Mouse (Mus musculus) CH12.LX (cell line): ENCODE data around the gene Rnf26. TPM values are rescaled to one million over a fixed set of nuclear protein-coding genes. Genes with fewer than 3 reads are reported as not detected.

Experiments
- DNase-seq: peaks from one replicate; pipeline ENCODE4 v3.0.0-alpha.2; 2013; ENCODE audit errors: extremely low read depth
- H3K27ac ChIP-seq: 2 replicates; pipeline ENCODE4 v1.5.1; 2012; ENCODE audit warnings: low read depth, mild to moderate bottlenecking, control low read depth, moderate library complexity; ENCODE audit not compliant: insufficient read depth
- H3K27me3 ChIP-seq: replicated peaks from 2 replicates; pipeline ENCODE3; 2012; ENCODE audit warnings: inconsistent platforms
- H3K36me3 ChIP-seq, 2 experiments: replicated peaks in 1 of 2; 2 replicates each; pipeline versions ENCODE3 to v1.6.1; 2012; ENCODE audit warnings: inconsistent platforms in 1 of 2, low read length in 1 of 2, mild to moderate bottlenecking in 1 of 2, mixed read lengths in 1 of 2, moderate library complexity in 1 of 2; ENCODE audit not compliant: control insufficient read depth in 1 of 2, insufficient read depth in 1 of 2
- H3K4me1 ChIP-seq, 2 experiments: 2 replicates each; pipeline ENCODE4 v1.6.1; 2012; ENCODE audit warnings: inconsistent platforms in 1 of 2, moderate library complexity in 1 of 2; ENCODE audit not compliant: insufficient read depth in 2 of 2, control insufficient read depth in 1 of 2
- H3K4me2 ChIP-seq: 2 replicates; pipeline ENCODE4 v1.6.1; 2012; ENCODE audit warnings: low read depth, mild to moderate bottlenecking, control low read depth; ENCODE audit not compliant: poor library complexity, insufficient read depth, severe bottlenecking
- H3K4me3 ChIP-seq, 3 experiments: fragments of 150-350 bp in 1 of 3; sonication (generic) in 1 of 3; replicated peaks in 1 of 3; 2 replicates each; pipeline versions ENCODE3 to v1.5.1; 2011 to 2012; ENCODE audit warnings: low read depth in 2 of 3, low read length in 2 of 3, mild to moderate bottlenecking in 2 of 3, moderate library complexity in 2 of 3, control low read depth in 1 of 3, improper control_type of control experiment in 1 of 3, inconsistent platforms in 1 of 3, mixed read lengths in 1 of 3; ENCODE audit not compliant: poor library complexity in 1 of 3
- H3K79me2 ChIP-seq: replicated peaks from 2 replicates; pipeline ENCODE4 v1.6.1; 2012; ENCODE audit warnings: mild to moderate bottlenecking, moderate library complexity; ENCODE audit not compliant: control insufficient read depth, poor library complexity, insufficient read depth, severe bottlenecking; ENCODE audit errors: extremely low read depth
- H3K9ac ChIP-seq: 2 replicates; pipeline ENCODE4 v1.6.1; 2012; ENCODE audit warnings: low read depth, mild to moderate bottlenecking, control low read depth, moderate library complexity; ENCODE audit not compliant: insufficient read depth
- H3K9me3 ChIP-seq: replicated peaks from 2 replicates; pipeline ENCODE3; 2012; ENCODE audit warnings: low read length, inconsistent platforms, mixed read lengths
- CHD1 ChIP-seq: IDR thresholded peaks from 2 replicates; pipeline ENCODE4 v1.6.1; 2012; ENCODE audit warnings: low read depth, low read length, improper control_type of control experiment, inconsistent platforms
- CHD2 ChIP-seq: IDR thresholded peaks from 2 replicates; pipeline ENCODE4 v1.6.1; 2011; ENCODE audit warnings: low read length, improper control_type of control experiment
- CTCF ChIP-seq, 2 experiments: IDR thresholded peaks in 1 of 2; conservative IDR thresholded peaks in 1 of 2; 2 replicates each; pipeline ENCODE4 v1.5.1; 2011 to 2012; ENCODE audit warnings: low read depth in 2 of 2, low read length in 2 of 2, improper control_type of control experiment in 1 of 2, inconsistent platforms in 1 of 2, mild to moderate bottlenecking in 1 of 2, moderate library complexity in 1 of 2
- EP300 ChIP-seq: IDR thresholded peaks from 2 replicates; pipeline ENCODE4 v1.6.1; 2011; ENCODE audit warnings: low read length, improper control_type of control experiment
- ETS1 ChIP-seq: conservative IDR thresholded peaks from 2 replicates; pipeline ENCODE4 v1.6.1; 2012; ENCODE audit warnings: low read depth, mild to moderate bottlenecking, inconsistent platforms, low read length, improper control_type of control experiment, moderate library complexity
- JUND ChIP-seq: conservative IDR thresholded peaks from 2 replicates; pipeline ENCODE4 v1.6.1; 2011; ENCODE audit warnings: low read depth, low read length, improper control_type of control experiment
- MAFK ChIP-seq: IDR thresholded peaks from 2 replicates; pipeline ENCODE4 v1.6.1; 2011; ENCODE audit warnings: low read length, improper control_type of control experiment; ENCODE audit not compliant: insufficient replicate concordance
- MAX ChIP-seq: IDR thresholded peaks from 2 replicates; pipeline ENCODE4 v1.6.1; 2011; ENCODE audit warnings: low read length, improper control_type of control experiment
- MXI1 ChIP-seq: IDR thresholded peaks from 2 replicates; pipeline ENCODE4 v1.6.1; 2011; ENCODE audit warnings: mild to moderate bottlenecking, low read depth, low read length, improper control_type of control experiment
- NELFE ChIP-seq: IDR thresholded peaks from 2 replicates; pipeline ENCODE4 v1.6.1; 2011; ENCODE audit warnings: low read depth, low read length, improper control_type of control experiment
- POLR2A ChIP-seq: IDR thresholded peaks from 2 replicates; pipeline ENCODE4 v1.6.1; 2011; ENCODE audit warnings: low read depth, mild to moderate bottlenecking, improper control_type of control experiment, low read length
- RCOR1 ChIP-seq: conservative IDR thresholded peaks from 2 replicates; pipeline ENCODE4 v1.6.1; 2012; ENCODE audit warnings: low read depth, mild to moderate bottlenecking, inconsistent platforms, low read length, improper control_type of control experiment
- TCF12 ChIP-seq: IDR thresholded peaks from 2 replicates; pipeline ENCODE4 v1.6.1; 2014; ENCODE audit warnings: low read depth, mild to moderate bottlenecking, inconsistent platforms, low read length, improper control_type of control experiment
- ZMIZ1 ChIP-seq: IDR thresholded peaks from 2 replicates; pipeline ENCODE4 v1.6.1; 2012; ENCODE audit warnings: low read depth, mild to moderate bottlenecking, inconsistent platforms, low read length, improper control_type of control experiment
- dilution Hi-C: fragments of 300-500 bp; cut with MboI; formaldehyde crosslinking; loops from 2 replicates; pipeline ENCODE4 v1.14.3; 2020; ENCODE audit warnings: low sequenced_read_pairs; ENCODE audit not compliant: extremely low pct_unique_long_range_greater_than_20kb, extremely low pct_ligation_motif_present
- in situ Hi-C: fragments of 300-500 bp; cut with MboI; formaldehyde crosslinking; loops from 3 replicates; pipeline ENCODE4 v1.14.3; 2019; ENCODE audit warnings: low sequenced_read_pairs, low pct_ligation_motif_present, low pct_unique_long_range_greater_than_20kb, mixed read lengths
- polyA plus RNA-seq: library from polyadenylated mRNA; unstranded; fragments of >175 nt; gene quantifications from 2 replicates; pipeline ENCODE4 v1.2.1, GENCODE M21; 2012; ENCODE audit warnings: low read depth; ENCODE audit not compliant: insufficient read length
- total RNA-seq, 2 experiments: library from RNA; depleted of rRNA; stranded (reverse); fragments of 300-350 nt in 1 of 2; fragments of >200 nt in 1 of 2; gene quantifications; 2 replicates each; pipeline ENCODE4 v1.2.3; 2012 to 2014

Gene Rnf26
- total and polyA plus RNA-seq, 3 experiments, result 11.7 to 40.0 (median 15.3) TPM

GRCm38 (mm10) chr9:44085276-44085675 is 28.0 kb downstream of the Rnf26 start:
- Histone ChIP-seq H3K79me2 (no peaks in the 10 kb centered on the region), H3K27me3 (peaks cover 56% of the 10 kb centered on the region), H3K4me1 (peaks cover 19 to 57% of the 10 kb centered on the region in 2 experiments), H3K9ac (peak overlapping the region; percentile 42; the same call in 1 of the 2 replicates), H3K4me3 (peak overlapping the region; percentile 17 to 62 (median 46)), H3K27ac (no peak overlapping the region), H3K4me2 (peak overlapping the region; percentile 63), H3K9me3 (no peaks in the 10 kb centered on the region), H3K36me3 (no peaks in the 10 kb centered on the region)
- no peak for DNase-seq
- dilution Hi-C loops (no loop called here), in situ Hi-C loops (no loop called here)
- TF ChIP-seq MAFK (no peak), CHD1 (no peak), JUND (no peak), TCF12 (no peak), RCOR1 (no peak), MAX (no peak), CHD2 (no peak), NELFE (no peak), EP300 (no peak)

GRCm38 (mm10) chr9:44084659-44085229 is 28.6 kb downstream of the Rnf26 start:
- TF ChIP-seq TCF12 (peak; percentile 56; the same call in 1 of the 2 replicates), CTCF (conservative IDR thresholded peaks at IDR 0.05 in 1 of 2, IDR thresholded peaks at IDR 0.05 in 1 of 2; ENCODE audit: low read depth in 2 of 2, low read length in 2 of 2) (no peak), ZMIZ1 (0 out of 2 replicates have a peak, but pooled peaks have one; percentile 28), MXI1 (peak; percentile 30; the same call in 1 of the 2 replicates), NELFE (peak; percentile 67), MAFK (no peak), MAX (peak; percentile 51; the same call in 1 of the 2 replicates), ETS1 (no peak), POLR2A (peak; percentile 83)
- Histone ChIP-seq H3K4me1 (peaks cover 19 to 51% of the 10 kb centered on the region in 2 experiments), H3K27me3 (peaks cover 57% of the 10 kb centered on the region), H3K9me3 (no peaks in the 10 kb centered on the region), H3K9ac (peak overlapping the region; percentile 42; the same call in 1 of the 2 replicates), H3K27ac (no peak overlapping the region), H3K4me2 (peak overlapping the region; percentile 63), H3K79me2 (no peaks in the 10 kb centered on the region), H3K36me3 (no peaks in the 10 kb centered on the region), H3K4me3 (peak overlapping the region; percentile 17 to 62 (median 46))
- in situ Hi-C loops, result no loop called here
- dilution Hi-C loops, result no loop called here
- DNase-seq, result peak; percentile 57
